Mouse (Mus musculus): ENCODE data around the gene Olfr478. TPM values are rescaled to one million over a fixed set of nuclear protein-coding genes. Genes with fewer than 3 reads are reported as not detected.
"Not testable (repeated sequence)": the region's sequence is repeated elsewhere in the genome, so short reads cannot be mapped to it uniquely, and the experiment has no call there.

The Olfr478 gene
- polyA plus RNA-seq (2012; ENCODE audit: insufficient read depth, insufficient read length, low replicate concordance, missing spikeins) = not detected in 2 replicates

DNA sequence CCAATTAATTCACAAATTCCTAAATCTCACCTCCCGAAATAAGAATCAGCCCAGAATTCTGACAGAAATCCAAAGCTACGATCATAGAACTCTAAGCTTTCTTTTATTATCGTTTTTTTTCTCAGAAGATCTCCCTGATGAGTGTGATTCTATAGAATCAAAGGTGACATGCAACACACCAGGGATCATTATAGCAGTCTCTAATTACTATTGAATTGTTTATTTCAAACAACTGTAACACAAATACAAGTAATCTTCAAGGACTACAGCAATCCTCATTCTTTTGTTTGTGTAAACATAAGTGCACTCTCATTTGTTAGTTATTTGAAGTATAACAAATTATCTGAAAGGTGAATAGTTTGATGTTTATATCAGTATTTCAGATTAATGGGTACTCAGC, at the start of gene Olfr478:
Gene Olfr478 (minus strand): TSS at position 101 of the 400 bp plus-strand sequence.
- TF ChIP-seq CTCF (IDR thresholded peaks at IDR 0.05; ENCODE audit: insufficient read depth, low read depth, low read length) (no peak), POLR2A (IDR thresholded peaks at IDR 0.05; ENCODE audit: insufficient read depth, low read depth, low read length) (no peak)
- H3K4me1 ChIP-seq (ENCODE audit: control insufficient read depth, insufficient read depth, low read length) = no peaks in the 10 kb centered on the region
- H3K27ac ChIP-seq (ENCODE audit: insufficient read depth, low read depth, low read length) = no peak within 1 kb of the TSS
- no peak within 1 kb of the TSS for H3K4me3 ChIP-seq (ENCODE audit: insufficient read depth, low read depth, low read length)
- WGBS = 83% methylated on average over 3 of the region's 3 CpGs

DNA sequence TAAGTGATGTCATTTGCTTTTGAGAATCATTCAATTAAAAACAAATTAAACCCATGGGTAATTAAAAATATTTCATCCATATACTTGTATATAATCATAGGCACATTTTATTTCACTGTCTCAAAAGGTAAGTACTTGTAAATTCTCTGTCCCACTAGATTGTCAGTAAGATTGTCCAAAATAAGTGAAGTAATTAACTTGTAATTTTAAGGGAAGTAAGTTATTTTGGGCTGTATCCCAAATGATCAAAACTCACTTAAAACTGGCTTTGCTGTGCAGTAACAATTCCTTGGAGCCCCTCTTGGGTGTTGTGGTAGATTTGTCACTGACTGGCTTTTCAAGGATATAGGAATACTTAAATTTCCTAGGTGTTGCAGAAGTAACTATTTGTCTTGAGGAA, 45.8 kb upstream of the Olfr478 start, which contains the start of gene Olfr481:
Gene Olfr481 (plus strand): TSS at position 301 of the 400 bp plus-strand sequence.
- no peak within 1 kb of the TSS for H3K27ac ChIP-seq (ENCODE audit: insufficient read depth, low read depth, low read length)
- TF ChIP-seq CTCF (IDR thresholded peaks at IDR 0.05; ENCODE audit: insufficient read depth, low read depth, low read length) (no peak), POLR2A (IDR thresholded peaks at IDR 0.05; ENCODE audit: insufficient read depth, low read depth, low read length) (no peak)
- H3K4me3 ChIP-seq (ENCODE audit: insufficient read depth, low read depth, low read length) = no peak within 1 kb of the TSS
- H3K4me1 ChIP-seq (ENCODE audit: control insufficient read depth, insufficient read depth, low read length) = no peaks in the 10 kb centered on the region

DNA sequence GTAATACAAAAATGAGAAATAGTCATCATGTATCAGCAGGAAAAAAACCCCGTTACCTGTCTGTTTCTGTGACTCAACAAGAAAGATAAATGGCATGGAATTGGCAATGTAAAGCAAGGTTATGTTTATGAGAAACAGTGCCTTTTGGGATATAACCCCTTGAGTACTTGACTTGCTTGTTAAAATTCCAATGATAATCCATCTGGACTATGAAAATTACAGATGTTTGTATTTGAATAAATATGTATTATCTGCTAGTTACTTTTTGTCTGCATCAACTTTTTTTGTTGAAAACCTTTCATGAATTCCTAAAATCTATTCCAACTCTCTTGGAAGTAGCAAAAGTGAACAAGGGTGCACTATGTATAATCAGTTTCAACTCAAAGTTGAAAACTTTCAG, 33.5 kb upstream of the Olfr478 start, which contains the start of gene Olfr480:
Gene Olfr480 (minus strand): TSS at position 101 of the 400 bp plus-strand sequence.
- no peaks in the 10 kb centered on the region for H3K4me1 ChIP-seq (ENCODE audit: control insufficient read depth, insufficient read depth, low read length)
- TF ChIP-seq POLR2A (IDR thresholded peaks at IDR 0.05; ENCODE audit: insufficient read depth, low read depth, low read length) (no peak), CTCF (IDR thresholded peaks at IDR 0.05; ENCODE audit: insufficient read depth, low read depth, low read length) (no peak)
- 81% methylated on average over 1 of the region's 1 CpGs for WGBS
- H3K4me3 ChIP-seq (ENCODE audit: insufficient read depth, low read depth, low read length) = no peak within 1 kb of the TSS
- H3K27ac ChIP-seq (ENCODE audit: insufficient read depth, low read depth, low read length) = no peak within 1 kb of the TSS

- 94% methylated on average over 2 of the region's 2 CpGs for WGBS
- TF ChIP-seq CTCF (IDR thresholded peaks at IDR 0.05; ENCODE audit: insufficient read depth, low read depth, low read length) (no peak), POLR2A (IDR thresholded peaks at IDR 0.05; ENCODE audit: insufficient read depth, low read depth, low read length) (no peak)
- H3K4me3 ChIP-seq (ENCODE audit: insufficient read depth, low read depth, low read length) = no peak within 1 kb of the TSS
- H3K27ac ChIP-seq (ENCODE audit: insufficient read depth, low read depth, low read length) = no peak within 1 kb of the TSS
- H3K4me1 ChIP-seq (ENCODE audit: control insufficient read depth, insufficient read depth, low read length) = no peaks in the 10 kb centered on the region
Measured at GRCm38 (mm10) chr7:108050393-108050792, 16.6 kb upstream of the Olfr478 start, which contains the start of gene Olfr479. Olfr479 (plus strand) TSS chr7:108050693.

DNA sequence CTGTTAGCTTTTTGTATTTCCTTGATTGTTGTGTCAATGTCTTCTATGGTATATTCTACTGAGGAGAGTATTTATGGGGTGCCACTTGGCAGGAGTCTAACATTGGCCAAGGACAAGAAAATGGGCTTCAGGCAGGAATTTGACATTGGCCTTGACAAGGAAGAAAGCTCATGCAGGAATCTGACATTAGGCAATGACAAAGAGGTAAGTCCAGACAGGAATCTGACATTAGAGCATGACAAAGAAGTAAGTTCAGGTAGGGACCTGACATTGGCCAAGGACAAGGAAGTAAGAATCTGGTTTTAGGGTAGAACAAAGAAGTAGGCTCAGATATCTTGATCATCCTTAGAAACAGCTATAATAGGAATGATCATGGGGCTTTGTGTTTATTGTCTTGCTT, 19.5 kb downstream of the Olfr478 start:
- H3K4me3 ChIP-seq (ENCODE audit: insufficient read depth, low read depth, low read length); H3K4me1 ChIP-seq (ENCODE audit: control insufficient read depth, insufficient read depth, low read length); H3K27ac ChIP-seq (ENCODE audit: insufficient read depth, low read depth, low read length): not testable (repeated sequence)

DNA sequence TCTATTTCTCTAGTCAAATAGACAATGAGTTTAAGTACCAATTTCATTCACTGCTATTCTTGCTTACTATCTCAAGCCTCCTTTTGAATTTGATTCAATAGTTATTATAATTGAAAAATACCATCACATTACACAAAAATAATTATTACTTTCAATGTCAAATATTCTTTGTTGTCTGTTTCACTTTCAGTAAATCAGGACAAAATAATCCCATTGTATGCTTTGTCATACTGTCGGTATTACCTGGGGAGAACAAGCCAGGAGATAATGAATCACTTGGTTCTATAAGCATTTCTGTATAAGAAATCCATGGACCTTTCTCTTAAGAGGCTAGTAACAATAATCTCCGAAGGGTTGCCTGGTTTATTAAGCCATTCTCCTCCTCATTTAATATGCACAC, 47.4 kb downstream of the Olfr478 start, which contains the start of gene Olfr477:
Gene Olfr477 (plus strand): TSS at position 301 of the 400 bp plus-strand sequence.
- H3K4me3 ChIP-seq (ENCODE audit: insufficient read depth, low read depth, low read length) = no peak within 1 kb of the TSS
- H3K4me1 ChIP-seq (ENCODE audit: control insufficient read depth, insufficient read depth, low read length) = no peaks in the 10 kb centered on the region
- no peak for TF ChIP-seq CTCF (IDR thresholded peaks at IDR 0.05; ENCODE audit: insufficient read depth, low read depth, low read length)
- TF ChIP-seq POLR2A (IDR thresholded peaks at IDR 0.05; ENCODE audit: insufficient read depth, low read depth, low read length) = no peak
- no peak within 1 kb of the TSS for H3K27ac ChIP-seq (ENCODE audit: insufficient read depth, low read depth, low read length)
- 78% methylated on average over 2 of the region's 2 CpGs for WGBS

Other genes with a start within 250 kb of the Olfr478 start
- gene Ovch2, start 232.8 kb downstream of the Olfr478 start, polyA plus RNA-seq (2012; ENCODE audit: insufficient read depth, insufficient read length, low replicate concordance, missing spikeins) = not detected in 2 replicates
- gene Olfr467, start 221.7 kb downstream of the Olfr478 start, polyA plus RNA-seq (2012; ENCODE audit: insufficient read depth, insufficient read length, low replicate concordance, missing spikeins) = not detected in 2 replicates
- gene Olfr469, start 208.4 kb downstream of the Olfr478 start, polyA plus RNA-seq (2012; ENCODE audit: insufficient read depth, insufficient read length, low replicate concordance, missing spikeins) = not detected in 2 replicates
- not detected in 2 replicates for gene Olfr470, start 186.5 kb downstream of the Olfr478 start, polyA plus RNA-seq (2012; ENCODE audit: insufficient read depth, insufficient read length, low replicate concordance, missing spikeins)
- gene Olfr472, start 136.1 kb downstream of the Olfr478 start, polyA plus RNA-seq (2012; ENCODE audit: insufficient read depth, insufficient read length, low replicate concordance, missing spikeins) = not detected in 2 replicates
- not detected in 2 replicates for gene Olfr473, start 103.5 kb downstream of the Olfr478 start, polyA plus RNA-seq (2012; ENCODE audit: insufficient read depth, insufficient read length, low replicate concordance, missing spikeins)
- gene Olfr474, start 79.3 kb downstream of the Olfr478 start, polyA plus RNA-seq (2012; ENCODE audit: insufficient read depth, insufficient read length, low replicate concordance, missing spikeins) = not detected in 2 replicates
- gene Olfr476, start 69.2 kb downstream of the Olfr478 start, polyA plus RNA-seq (2012; ENCODE audit: insufficient read depth, insufficient read length, low replicate concordance, missing spikeins) = not detected in 2 replicates
- not detected in 2 replicates for gene Olfr477, start 47.3 kb downstream of the Olfr478 start, polyA plus RNA-seq (2012; ENCODE audit: insufficient read depth, insufficient read length, low replicate concordance, missing spikeins)
- not detected in 2 replicates for gene Olfr479, start 16.7 kb upstream of the Olfr478 start, polyA plus RNA-seq (2012; ENCODE audit: insufficient read depth, insufficient read length, low replicate concordance, missing spikeins)
- not detected in 2 replicates for gene Olfr480, start 33.4 kb upstream of the Olfr478 start, polyA plus RNA-seq (2012; ENCODE audit: insufficient read depth, insufficient read length, low replicate concordance, missing spikeins)
- gene Olfr481, start 45.9 kb upstream of the Olfr478 start, polyA plus RNA-seq (2012; ENCODE audit: insufficient read depth, insufficient read length, low replicate concordance, missing spikeins) = not detected in 2 replicates
- gene Olfr482, start 63.6 kb upstream of the Olfr478 start, polyA plus RNA-seq (2012; ENCODE audit: insufficient read depth, insufficient read length, low replicate concordance, missing spikeins) = not detected in 2 replicates
- gene Olfr483, start 66.9 kb upstream of the Olfr478 start, polyA plus RNA-seq (2012; ENCODE audit: insufficient read depth, insufficient read length, low replicate concordance, missing spikeins) = not detected in 2 replicates
- gene Olfr484, start 93.5 kb upstream of the Olfr478 start, polyA plus RNA-seq (2012; ENCODE audit: insufficient read depth, insufficient read length, low replicate concordance, missing spikeins) = not detected in 2 replicates
- not detected in 2 replicates for gene Olfr485, start 125.9 kb upstream of the Olfr478 start, polyA plus RNA-seq (2012; ENCODE audit: insufficient read depth, insufficient read length, low replicate concordance, missing spikeins)
- gene Olfr486, start 138.8 kb upstream of the Olfr478 start, polyA plus RNA-seq (2012; ENCODE audit: insufficient read depth, insufficient read length, low replicate concordance, missing spikeins) = not detected in 2 replicates
- gene Olfr487, start 180.6 kb upstream of the Olfr478 start, polyA plus RNA-seq (2012; ENCODE audit: insufficient read depth, insufficient read length, low replicate concordance, missing spikeins) = not detected in 2 replicates
- not detected in 2 replicates for gene Olfr488, start 224.4 kb upstream of the Olfr478 start, polyA plus RNA-seq (2012; ENCODE audit: insufficient read depth, insufficient read length, low replicate concordance, missing spikeins)

Measured in olfactory bulb, adult 2 months (tissue).